Mouse (Mus musculus) liver, embryonic 12.5 days (tissue): Measurements from ENCODE around the gene Rbbp9. TPM values are rescaled to one million over a fixed set of nuclear protein-coding genes. Genes with fewer than 3 reads are reported as not detected.

Experiments
- ATAC-seq: fragments of 200-750 bp; cut with Nextera tagmentation; 2 replicates; pipeline ENCODE4 v1.8.0; 2017; ENCODE audit warnings: moderate number of reproducible peaks, mild to moderate bottlenecking, moderate library complexity
- H3K27ac ChIP-seq: fragments of 300-500 bp; sonication (generic); 2 replicates; pipeline ENCODE4 v1.5.1; 2016; ENCODE audit warnings: mild to moderate bottlenecking
- H3K27me3 ChIP-seq: fragments of 300-500 bp; sonication (generic); replicated peaks from 2 replicates; pipeline ENCODE4 v1.6.1; 2016; ENCODE audit warnings: mild to moderate bottlenecking, moderate library complexity
- H3K36me3 ChIP-seq: fragments of 300-500 bp; sonication (generic); 2 replicates; pipeline ENCODE4 v1.6.1; 2016; ENCODE audit warnings: mild to moderate bottlenecking, moderate library complexity
- H3K4me1 ChIP-seq: fragments of 300-500 bp; sonication (generic); 2 replicates; pipeline ENCODE4 v1.6.1; 2016
- H3K4me2 ChIP-seq: fragments of 300-500 bp; sonication (generic); 2 replicates; pipeline ENCODE4 v1.6.1; 2016; ENCODE audit warnings: mild to moderate bottlenecking, moderate library complexity
- H3K4me3 ChIP-seq: fragments of 300-500 bp; sonication (generic); 2 replicates; pipeline ENCODE4 v1.5.1; 2016; ENCODE audit warnings: mild to moderate bottlenecking, moderate library complexity
- H3K9ac ChIP-seq: fragments of 300-500 bp; sonication (generic); 2 replicates; pipeline ENCODE4 v1.6.1; 2016; ENCODE audit warnings: mild to moderate bottlenecking, moderate library complexity
- H3K9me3 ChIP-seq: fragments of 300-500 bp; sonication (generic); replicated peaks from 2 replicates; pipeline ENCODE4 v1.6.1; 2016; ENCODE audit warnings: mild to moderate bottlenecking, moderate library complexity
- WGBS: fragments of 180-500 bp; shearing (Covaris S2); methylation state at CpG from one replicate; pipeline ENCODE4 v1.1.7; 2016; ENCODE audit not compliant: insufficient replicate concordance; 5-methylcytosine and 5-hydroxymethylcytosine counted together
- polyA plus RNA-seq: library from polyadenylated mRNA; unstranded; fragments of >200 nt; fragmentation: Nextera tagmentation; extraction: Ambion mirVana; gene quantifications from 2 replicates; pipeline ENCODE4 v1.2.1, GENCODE M21; 2016

Gene Rbbp9
- polyA plus RNA-seq, 1 experiment from 2014 or later: 15.6 TPM

GRCm38 (mm10) chr2:144545061-144545460, 5.6 kb downstream of the Rbbp9 start:
- Histone ChIP-seq H3K9ac (no peak overlapping the region), H3K9me3 (no peaks in the 10 kb centered on the region), H3K4me3 (no peak overlapping the region), H3K27ac (no peak overlapping the region), H3K4me1 (peaks cover 3% of the 10 kb centered on the region; the same call in 1 of the 2 replicates), H3K27me3 (no peaks in the 10 kb centered on the region), H3K4me2 (no peak overlapping the region), H3K36me3 (peaks cover 16% of the 10 kb centered on the region)
- 79% methylated on average over 2 of the region's 2 CpGs for WGBS
- no peak for ATAC-seq

- Histone ChIP-seq H3K27me3 (no peaks in the 10 kb centered on the region), H3K4me1 (no peaks in the 10 kb centered on the region), H3K4me3 (no peak overlapping the region), H3K36me3 (peaks cover 20% of the 10 kb centered on the region), H3K4me2 (no peak overlapping the region), H3K9ac (no peak overlapping the region), H3K27ac (no peak overlapping the region), H3K9me3 (no peaks in the 10 kb centered on the region)
- 75% methylated on average over 6 of the region's 6 CpGs for WGBS
- ATAC-seq: no peak
These were observed 6.0 kb downstream of the Rbbp9 start for GRCm38 (mm10) chr2:144544630-144545029.

GRCm38 (mm10) chr2:144543670-144544069, 7.0 kb downstream of the Rbbp9 start:
- no peak overlapping the region for H3K27ac ChIP-seq
- WGBS: 78% methylated on average over 6 of the region's 6 CpGs
- H3K27me3 ChIP-seq: no peaks in the 10 kb centered on the region
- no peaks in the 10 kb centered on the region for H3K4me1 ChIP-seq
- ATAC-seq: no peak
- H3K4me2 ChIP-seq: no peak overlapping the region
- no peaks in the 10 kb centered on the region for H3K9me3 ChIP-seq
- H3K9ac ChIP-seq: no peak overlapping the region
- no peak overlapping the region for H3K4me3 ChIP-seq
- peaks cover 30% of the 10 kb centered on the region for H3K36me3 ChIP-seq

GRCm38 (mm10) chr2:144541246-144541645, 9.4 kb downstream of the Rbbp9 start:
- no peak for ATAC-seq
- no peaks in the 10 kb centered on the region for H3K4me1 ChIP-seq
- 76% methylated on average over 4 of the region's 4 CpGs for WGBS

GRCm38 (mm10) chr2:144537123-144537522, 13.5 kb downstream of the Rbbp9 start:
- WGBS: 88% methylated on average over 7 of the region's 7 CpGs
- peaks cover 81% of the 10 kb centered on the region for H3K36me3 ChIP-seq

More at GRCm38 (mm10) chr2:144541246-144541645, 9.4 kb downstream of the Rbbp9 start:
- Histone ChIP-seq H3K27ac (no peak overlapping the region), H3K9ac (no peak overlapping the region), H3K9me3 (no peaks in the 10 kb centered on the region), H3K4me2 (no peak overlapping the region), H3K27me3 (no peaks in the 10 kb centered on the region), H3K4me3 (no peak overlapping the region), H3K36me3 (peaks cover 48% of the 10 kb centered on the region)

GRCm38 (mm10) chr2:144527821-144528174, 22.9 kb downstream of the Rbbp9 start:
- peaks cover 23% of the 10 kb centered on the region for H3K27me3 ChIP-seq
- 1% methylated on average over 25 of the region's 25 CpGs for WGBS
- peak overlapping the region; percentile 84 for H3K4me2 ChIP-seq
- ATAC-seq: peak; percentile 43
- peak overlapping the region; percentile 92 for H3K9ac ChIP-seq
- H3K27ac ChIP-seq: peak overlapping the region; percentile 75
- H3K4me3 ChIP-seq: peak overlapping the region; percentile 96
- peaks cover 20% of the 10 kb centered on the region for H3K4me1 ChIP-seq
- H3K36me3 ChIP-seq: peaks cover 22% of the 10 kb centered on the region
- no peaks in the 10 kb centered on the region for H3K9me3 ChIP-seq

More at GRCm38 (mm10) chr2:144537123-144537522, 13.5 kb downstream of the Rbbp9 start:
- Histone ChIP-seq H3K9me3 (no peaks in the 10 kb centered on the region), H3K4me3 (no peak overlapping the region), H3K4me1 (no peaks in the 10 kb centered on the region), H3K9ac (no peak overlapping the region), H3K4me2 (no peak overlapping the region), H3K27ac (no peak overlapping the region), H3K27me3 (no peaks in the 10 kb centered on the region)
- no peak for ATAC-seq

- WGBS: 2% methylated on average over 56 of the region's 56 CpGs
- Histone ChIP-seq H3K27ac (peak within 1 kb of the TSS; percentile 75), H3K4me1 (peaks cover 20% of the 10 kb centered on the region), H3K27me3 (peaks cover 23% of the 10 kb centered on the region), H3K9me3 (no peaks in the 10 kb centered on the region), H3K4me2 (peak within 1 kb of the TSS; percentile 84), H3K4me3 (peak within 1 kb of the TSS; percentile 96), H3K9ac (peak within 1 kb of the TSS; percentile 92), H3K36me3 (peaks cover 17% of the 10 kb centered on the region)
- peak; percentile 99 for ATAC-seq
These were observed 23.5 kb downstream of the Rbbp9 start, which contains the start of the genes Dzank1 and Polr3f for GRCm38 (mm10) chr2:144526981-144527820. Gene Dzank1 (minus strand): TSS chr2:144527414. Gene Polr3f (plus strand): TSS chr2:144527718.

- Histone ChIP-seq H3K36me3 (peaks cover 11% of the 10 kb centered on the region; the same call in 1 of the 2 replicates), H3K4me3 (no peak overlapping the region), H3K4me2 (no peak overlapping the region), H3K9ac (no peak overlapping the region), H3K9me3 (no peaks in the 10 kb centered on the region), H3K27me3 (peaks cover 23% of the 10 kb centered on the region), H3K4me1 (peaks cover 20% of the 10 kb centered on the region), H3K27ac (no peak overlapping the region)
- ATAC-seq: no peak
- 50% methylated on average over 10 of the region's 10 CpGs for WGBS
These were observed 24.8 kb downstream of the Rbbp9 start for GRCm38 (mm10) chr2:144525856-144526255.

- 52% methylated on average over 3 of the region's 3 CpGs for WGBS
These were observed 30.9 kb downstream of the Rbbp9 start for GRCm38 (mm10) chr2:144519772-144520171.

GRCm38 (mm10) chr2:144514619-144515018, 36.0 kb downstream of the Rbbp9 start:
- Histone ChIP-seq H3K27me3 (0 out of 2 replicates have a peak, but pooled peaks cover 3% of the 10 kb centered on the region), H3K9ac (no peak overlapping the region), H3K27ac (no peak overlapping the region), H3K4me2 (no peak overlapping the region), H3K36me3 (no peaks in the 10 kb centered on the region), H3K4me3 (no peak overlapping the region), H3K4me1 (no peaks in the 10 kb centered on the region), H3K9me3 (no peaks in the 10 kb centered on the region)
- ATAC-seq: no peak
- 61% methylated on average over 3 of the region's 3 CpGs for WGBS

More at GRCm38 (mm10) chr2:144519772-144520171, 30.9 kb downstream of the Rbbp9 start:
- Histone ChIP-seq H3K4me2 (no peak overlapping the region), H3K9ac (no peak overlapping the region), H3K9me3 (no peaks in the 10 kb centered on the region), H3K36me3 (no peaks in the 10 kb centered on the region), H3K4me3 (no peak overlapping the region), H3K27ac (no peak overlapping the region), H3K4me1 (no peaks in the 10 kb centered on the region), H3K27me3 (peaks cover 8% of the 10 kb centered on the region; the same call in 1 of the 2 replicates)
- ATAC-seq: no peak

GRCm38 (mm10) chr2:144502134-144502533, 48.5 kb downstream of the Rbbp9 start:
- no peaks in the 10 kb centered on the region for H3K4me1 ChIP-seq
- no peak overlapping the region for H3K27ac ChIP-seq
- H3K9me3 ChIP-seq: no peaks in the 10 kb centered on the region
- no peak for ATAC-seq
- H3K4me2 ChIP-seq: no peak overlapping the region
- H3K27me3 ChIP-seq: peaks cover 4% of the 10 kb centered on the region; the same call in 1 of the 2 replicates
- no peaks in the 10 kb centered on the region for H3K36me3 ChIP-seq
- WGBS: 78% methylated on average over 6 of the region's 6 CpGs
- no peak overlapping the region for H3K9ac ChIP-seq
- no peak overlapping the region for H3K4me3 ChIP-seq
